Mouse (Mus musculus): ENCODE results near the gene Tmc3.

Tmc3 gene

DNA sequence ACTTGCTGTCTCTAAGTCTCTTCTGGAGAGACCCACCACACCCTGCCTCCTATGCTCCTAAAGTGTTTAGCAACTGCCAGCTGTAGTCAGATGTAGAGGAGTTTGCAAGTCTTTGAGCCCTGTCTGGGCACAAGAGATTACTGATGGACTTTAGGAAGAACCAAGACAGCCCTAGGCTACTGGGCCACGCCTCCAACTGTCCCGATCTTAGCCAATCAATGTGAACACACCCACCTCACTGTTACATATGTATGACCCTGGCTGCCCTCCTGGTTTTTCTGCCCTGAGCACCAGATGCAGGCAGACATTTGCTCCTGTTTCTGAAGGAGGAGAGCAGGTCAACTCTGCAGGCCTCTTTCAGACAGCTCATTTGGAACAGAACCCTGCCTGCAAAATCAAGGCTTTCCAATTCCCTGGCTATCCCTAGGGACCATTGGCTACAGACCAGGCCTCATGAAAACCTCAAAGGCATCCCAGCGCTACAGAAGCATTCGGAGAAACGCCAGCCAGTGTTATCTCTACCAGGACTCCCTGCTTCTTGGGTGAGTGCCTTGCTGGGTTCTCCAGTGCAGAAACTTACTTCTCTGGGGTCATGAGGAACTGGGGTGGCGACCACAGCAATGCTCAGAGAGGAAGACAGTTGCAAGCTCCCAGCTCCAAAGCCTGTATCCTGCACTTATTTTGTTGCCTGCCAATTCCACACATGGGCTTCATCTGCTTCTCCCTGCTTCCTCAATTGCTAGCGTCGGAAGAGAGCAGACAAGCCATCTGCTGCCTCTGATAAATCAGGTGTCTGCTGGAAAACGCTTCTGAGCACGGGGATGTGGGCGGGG lies at the start of gene Tmc3:
Gene Tmc3 (plus strand): TSS at position 289 of the 833 bp plus-strand sequence.
- DNase-seq (ENCODE audit: low spot score): peak; percentile 38

DNA sequence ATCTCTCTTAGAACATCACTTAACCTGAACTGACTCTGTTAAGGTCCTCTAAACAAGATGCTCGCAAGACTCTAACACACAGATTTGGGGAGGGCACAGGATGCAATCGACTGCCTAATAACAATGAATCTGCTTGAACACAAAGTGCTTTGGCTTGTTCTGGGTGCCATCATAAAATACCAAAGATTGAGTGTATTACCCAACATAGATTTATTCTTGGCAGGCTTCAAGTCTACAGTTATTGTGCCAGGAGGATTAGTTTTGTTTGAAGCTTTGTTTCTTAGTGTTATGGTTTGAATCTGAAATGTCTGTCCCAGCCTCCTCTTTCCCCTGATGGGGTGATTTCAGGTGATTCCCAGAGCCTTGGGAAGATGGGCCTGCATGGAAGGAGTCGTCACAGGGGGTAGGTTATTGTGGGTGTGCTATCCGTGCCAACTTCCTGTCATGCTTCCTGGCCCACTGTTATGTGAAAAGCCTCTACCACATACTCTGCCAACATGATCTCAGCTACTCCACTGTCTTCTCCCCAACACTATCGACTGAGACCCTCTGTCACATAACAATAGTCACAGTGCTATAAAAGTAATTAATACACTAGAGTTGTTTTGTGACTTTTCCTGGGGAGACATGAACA lies 43.1 kb upstream of the Tmc3 start:
- no peak for DNase-seq (ENCODE audit: low spot score)

DNA sequence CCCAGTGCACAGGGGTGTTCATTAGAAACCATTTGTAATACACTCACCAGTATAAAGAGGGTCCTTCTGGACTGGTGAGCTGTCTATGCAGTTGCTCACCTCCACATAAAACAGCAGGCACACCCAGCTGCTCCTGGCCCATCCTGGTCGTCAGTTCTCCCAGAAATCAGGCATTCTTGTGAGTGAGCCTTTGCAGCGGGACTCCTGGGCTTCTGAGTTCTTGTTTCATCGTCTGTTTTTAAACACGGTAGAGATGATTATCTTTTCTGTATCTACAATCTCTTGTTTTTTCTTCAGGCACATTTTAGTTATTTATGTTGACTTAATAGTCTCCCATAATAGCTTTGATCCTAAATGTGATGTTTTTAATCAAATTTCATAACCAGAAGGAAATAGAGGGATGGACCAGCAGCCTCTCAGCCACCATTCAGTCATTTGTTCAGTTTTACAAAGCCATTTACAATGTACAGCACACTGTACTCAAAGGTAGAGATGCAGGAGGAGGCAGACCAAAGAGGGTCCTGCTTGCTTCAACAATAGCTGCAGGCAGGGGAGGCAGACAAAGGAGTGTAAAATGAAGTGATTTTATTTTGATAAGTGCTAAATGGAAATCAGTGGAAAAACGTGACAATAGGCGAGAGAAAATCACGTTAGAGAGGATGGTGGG lies 35.9 kb upstream of the Tmc3 start:
- no peak for DNase-seq (ENCODE audit: low spot score)

DNA sequence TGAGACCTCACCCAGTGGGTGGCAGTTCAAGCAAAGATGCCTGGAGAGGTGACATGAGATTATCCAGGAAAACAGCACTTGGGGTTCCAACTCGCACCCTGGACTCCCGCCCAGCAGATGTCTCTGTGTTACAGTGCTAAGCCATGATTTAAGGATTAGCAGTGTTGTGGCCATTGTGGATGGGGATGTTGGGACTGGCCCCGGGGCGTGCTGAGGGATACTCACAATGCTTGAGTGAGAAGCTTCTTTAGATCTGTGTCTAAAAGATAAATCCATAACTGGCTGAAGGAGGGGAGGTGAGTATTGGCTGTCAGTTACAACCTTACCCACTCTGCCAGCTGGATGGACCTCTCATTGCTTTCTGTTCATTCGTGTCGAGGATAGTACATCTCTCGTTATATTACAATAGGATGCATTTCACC lies 35.4 kb upstream of the Tmc3 start:
- no peak for DNase-seq (ENCODE audit: low spot score)

DNA sequence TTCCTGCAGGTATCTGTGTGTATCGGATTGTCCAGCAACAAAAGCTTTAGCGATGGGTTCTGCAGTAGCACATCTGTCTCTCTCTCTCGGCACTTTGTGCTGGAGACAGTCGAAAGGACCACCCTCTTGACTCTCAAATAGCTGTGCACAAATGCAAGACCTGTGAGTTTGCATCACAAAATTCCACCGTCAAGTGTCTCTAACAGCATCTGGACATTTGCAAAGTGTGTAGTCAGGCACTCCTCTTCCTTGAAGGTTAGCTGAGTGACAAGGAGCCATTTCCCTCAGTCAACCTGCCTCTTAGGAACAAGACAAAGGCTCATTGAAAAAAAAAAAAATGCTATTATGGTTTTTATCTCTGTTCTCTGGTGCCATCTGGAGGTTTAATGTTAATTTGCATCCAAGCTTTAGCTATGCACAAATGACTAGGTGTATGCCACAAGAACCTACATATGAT lies 34.7 kb upstream of the Tmc3 start:
- DNase-seq (ENCODE audit: low spot score): peak; percentile 79

DNA sequence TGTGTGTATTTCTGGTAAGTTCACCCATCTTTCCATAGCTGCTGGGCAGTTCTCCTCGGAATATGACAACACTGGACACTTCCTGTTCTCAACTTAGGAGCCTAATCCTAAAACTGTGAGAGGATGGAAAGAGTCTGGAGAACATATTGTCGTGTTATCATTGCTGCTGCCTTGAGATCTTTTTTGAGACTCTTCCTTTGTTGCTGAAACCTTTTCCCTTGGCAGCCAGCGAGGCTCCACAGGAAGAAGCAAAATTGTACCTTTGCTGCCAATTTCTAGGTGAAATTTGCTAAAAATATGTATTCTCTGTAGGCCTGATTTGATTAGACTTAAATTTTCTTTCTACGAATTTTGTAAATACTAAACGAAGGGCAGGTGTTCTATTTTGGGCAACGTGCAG lies 30.2 kb upstream of the Tmc3 start:
- no peak for DNase-seq (ENCODE audit: low spot score)

DNA sequence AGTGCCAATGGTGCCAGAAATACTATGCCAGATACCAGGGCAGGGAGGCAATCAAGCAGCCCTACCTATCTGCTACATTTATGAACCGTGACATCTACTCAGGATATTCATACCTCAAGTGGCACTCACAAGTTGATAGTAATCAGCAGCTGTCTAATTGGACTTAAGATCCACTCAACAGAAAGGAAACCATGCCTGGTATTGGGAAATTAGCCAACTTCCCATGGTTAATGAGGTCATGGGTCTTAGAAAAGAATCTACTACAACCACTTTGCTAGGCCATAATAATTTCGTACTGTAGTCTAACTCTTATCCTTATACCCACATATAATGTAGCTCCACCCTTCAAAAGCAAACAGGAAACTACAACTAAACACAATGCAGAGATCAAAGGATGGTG lies 28.2 kb upstream of the Tmc3 start:
- no peak for DNase-seq (ENCODE audit: low spot score)

DNA sequence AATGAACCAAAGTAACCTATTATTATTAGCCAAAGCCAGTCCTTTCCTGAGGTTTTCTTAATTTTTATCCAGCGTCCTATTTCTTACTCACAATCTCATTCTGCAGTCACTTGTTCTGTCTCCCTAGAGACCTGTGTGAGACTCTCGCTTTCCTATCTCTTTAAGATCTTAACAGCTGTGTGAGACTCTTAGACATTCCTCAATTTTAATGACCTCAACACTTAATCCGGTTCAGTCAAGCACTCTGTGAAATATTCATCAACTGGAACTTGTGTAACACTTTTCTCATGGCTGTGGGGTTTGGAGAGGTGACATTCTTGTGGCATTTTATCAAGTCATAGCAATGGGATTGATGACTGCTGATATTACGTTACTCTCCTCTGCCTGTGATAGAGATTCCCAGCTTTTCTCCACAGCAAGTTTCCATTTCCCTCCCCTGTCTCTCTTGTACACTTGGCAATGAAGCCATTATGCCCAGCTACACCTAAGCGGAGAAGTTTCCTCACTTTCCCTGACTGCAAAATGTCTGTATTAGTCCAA lies 25.9 kb upstream of the Tmc3 start:
- no peak for DNase-seq (ENCODE audit: low spot score)

DNA sequence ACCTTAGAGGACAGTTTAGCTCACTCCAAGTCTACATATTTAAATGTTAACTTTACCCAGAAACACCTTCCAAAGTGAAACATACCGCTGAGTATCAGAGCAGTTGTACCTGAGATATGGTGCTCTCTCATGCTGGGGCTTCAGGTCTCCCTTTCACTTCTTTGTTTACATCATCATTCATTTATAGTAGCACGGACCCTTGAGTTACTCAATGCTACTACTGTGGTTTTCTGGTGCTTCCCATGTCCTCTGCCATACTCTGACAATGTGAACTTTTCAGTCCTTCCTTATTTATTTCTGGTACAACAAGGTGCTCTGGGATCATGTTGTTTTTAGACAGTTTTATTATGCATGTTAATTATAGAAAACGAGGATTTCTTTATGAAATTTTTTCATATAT lies 25.2 kb upstream of the Tmc3 start:
- DNase-seq (ENCODE audit: low spot score): no peak

DNA sequence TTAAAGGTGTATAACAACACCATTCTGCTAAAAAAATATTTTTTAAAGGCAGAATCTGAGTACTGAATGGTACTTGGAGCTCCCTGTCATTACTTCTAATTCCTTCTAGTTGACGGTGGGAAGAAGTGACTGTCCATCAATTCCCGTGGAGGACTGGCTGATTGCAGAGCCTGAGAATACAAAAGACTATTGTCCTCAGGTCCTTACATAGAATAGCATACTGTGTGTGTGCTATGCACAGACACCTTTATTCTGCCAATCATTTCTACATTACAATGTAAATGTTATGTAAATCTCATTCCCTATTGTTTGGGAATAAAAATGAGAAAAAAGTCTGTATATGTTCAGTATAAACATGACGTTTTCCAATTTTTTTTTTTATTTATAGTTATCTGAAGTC lies 22.9 kb upstream of the Tmc3 start:
- no peak for DNase-seq (ENCODE audit: low spot score)

DNA sequence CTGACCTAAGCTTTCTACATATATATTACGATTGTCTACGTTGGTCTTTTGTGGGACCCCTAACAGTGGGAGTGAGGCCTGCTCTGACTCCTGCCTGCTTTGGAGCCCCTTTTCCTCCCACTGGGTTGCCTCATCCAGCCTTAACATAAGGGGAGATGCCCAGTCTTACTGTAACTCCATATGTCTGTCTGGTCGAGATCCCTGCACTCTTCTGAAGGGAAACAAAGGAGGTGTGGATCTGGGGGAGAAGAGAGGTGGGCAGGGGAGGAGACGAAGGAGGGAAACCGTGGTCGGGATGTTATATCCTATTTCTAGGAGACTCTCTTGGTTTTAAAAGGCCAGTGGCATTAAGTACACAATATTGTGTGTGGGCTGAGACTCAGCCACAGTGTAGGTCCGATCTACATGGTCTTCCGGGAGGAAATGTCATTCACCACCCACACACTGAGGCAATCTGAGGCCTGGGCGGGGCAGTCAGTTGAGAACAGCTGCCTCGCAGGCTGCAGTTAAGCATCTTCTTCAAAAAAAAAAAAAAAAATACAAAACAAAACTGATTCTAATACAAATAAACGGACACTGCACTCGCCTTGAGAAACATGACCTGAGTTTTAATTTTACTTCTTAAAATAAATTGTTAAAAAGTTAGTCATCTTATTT lies 20.0 kb upstream of the Tmc3 start:
- no peak for DNase-seq (ENCODE audit: low spot score)

DNA sequence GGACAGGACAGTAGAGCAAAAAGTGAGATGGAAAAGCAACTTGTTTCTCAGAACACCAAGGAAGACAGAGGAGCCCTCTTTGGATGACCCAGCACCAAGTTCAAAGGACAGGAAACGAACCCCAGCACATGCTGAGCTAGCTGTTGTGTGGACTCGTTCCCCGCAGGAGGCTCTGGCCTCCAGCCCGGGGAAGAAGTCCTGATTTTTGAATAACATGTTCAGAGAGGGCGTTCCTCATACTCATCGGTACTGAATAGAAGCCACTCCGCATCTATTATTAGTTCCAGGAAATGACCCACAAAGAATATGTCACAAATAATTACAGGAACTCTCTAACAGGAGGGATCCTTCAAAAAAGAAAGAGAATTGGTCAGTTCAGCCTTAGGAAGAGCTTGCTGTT lies 18.8 kb upstream of the Tmc3 start:
- DNase-seq (ENCODE audit: low spot score): no peak

DNA sequence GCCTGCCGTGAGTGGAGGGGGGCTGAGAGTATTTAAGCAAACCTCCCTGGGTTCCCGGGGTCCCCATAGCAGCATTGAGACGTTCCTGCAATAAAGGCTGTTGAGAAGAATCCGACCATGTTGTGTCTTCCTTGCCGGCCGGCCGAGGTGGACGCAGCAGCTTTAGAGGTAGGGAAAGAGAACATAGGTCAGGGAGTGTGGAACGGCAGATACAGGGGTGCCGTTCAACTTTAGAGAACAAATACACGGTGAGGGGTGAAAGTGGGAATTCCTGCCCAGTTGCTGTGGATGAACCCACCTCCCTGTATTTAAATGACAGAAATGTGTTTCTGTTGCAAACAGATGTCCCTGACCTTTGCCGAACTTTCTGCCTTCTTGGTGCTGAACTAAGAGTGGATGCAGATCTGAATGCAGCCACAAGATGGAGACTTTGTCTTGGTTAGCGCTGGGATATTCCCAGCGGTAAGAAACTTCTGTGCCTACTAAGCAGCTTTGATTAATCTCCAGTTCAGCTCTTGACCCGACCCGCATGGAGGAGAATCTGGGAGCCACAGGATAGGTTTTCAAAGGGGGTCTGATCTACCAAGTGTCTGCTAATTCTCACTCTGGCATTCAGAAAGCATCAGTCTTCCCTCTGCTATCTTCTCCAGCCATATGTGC lies 16.8 kb upstream of the Tmc3 start:
- no peak for DNase-seq (ENCODE audit: low spot score)

DNA sequence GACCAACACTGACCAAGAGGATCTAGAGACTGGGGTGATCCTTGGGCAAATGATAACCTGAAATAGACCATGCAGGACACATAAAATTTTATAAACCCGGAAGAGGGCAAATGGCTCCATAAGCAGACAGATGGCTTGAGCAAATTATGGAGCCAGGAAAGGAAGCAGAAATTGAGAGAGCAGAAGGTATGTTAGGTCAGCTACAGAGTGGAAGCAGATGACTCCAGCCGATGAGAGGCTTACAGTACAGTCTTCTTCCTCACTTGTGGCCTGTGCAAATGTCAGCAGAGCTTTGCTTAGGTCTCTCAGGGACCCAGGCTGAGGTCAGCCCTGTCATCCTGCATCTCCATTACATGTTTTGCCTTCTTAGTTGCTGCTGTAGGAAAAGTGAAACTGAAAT lies 15.9 kb upstream of the Tmc3 start:
- DNase-seq (ENCODE audit: low spot score): no peak

DNA sequence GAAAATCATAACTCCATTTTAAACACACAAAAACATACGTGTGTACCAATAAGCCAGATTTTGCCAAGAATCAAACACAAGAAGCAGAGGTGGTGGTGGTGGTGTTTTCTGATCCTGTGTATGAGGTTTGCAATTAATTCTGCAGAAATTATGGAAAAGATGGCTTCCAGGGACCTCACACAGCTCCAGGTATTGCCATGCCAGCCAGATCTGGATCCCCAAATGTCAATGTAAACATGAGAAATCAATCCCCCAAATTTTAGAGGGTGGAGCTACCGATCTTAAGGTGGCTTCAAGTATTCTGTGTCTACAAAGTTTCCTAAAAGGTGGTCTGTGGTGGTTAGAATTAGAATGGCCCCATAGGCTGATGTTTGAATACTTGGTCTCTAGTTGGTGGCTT lies 15.3 kb upstream of the Tmc3 start:
- DNase-seq (ENCODE audit: low spot score): no peak

DNA sequence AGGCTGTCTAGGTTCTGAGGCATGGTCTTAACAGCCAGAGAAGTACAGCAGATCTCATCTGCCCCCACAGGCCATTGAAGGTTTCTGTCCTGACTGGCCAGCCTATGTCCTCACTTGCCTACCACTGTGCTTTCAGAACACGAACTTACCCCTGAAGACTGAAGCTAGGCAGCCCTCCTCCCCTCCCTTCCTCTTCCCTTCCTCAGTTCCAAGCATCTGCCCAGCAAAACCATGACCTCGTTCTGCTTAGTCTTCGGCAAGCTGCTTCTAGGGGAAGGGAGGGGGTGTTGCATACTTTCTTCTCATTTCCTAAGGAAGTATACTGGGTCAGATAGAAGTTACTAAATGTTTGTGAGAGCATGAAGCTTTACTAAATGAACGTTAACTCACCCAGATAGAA lies 13.7 kb upstream of the Tmc3 start:
- no peak for DNase-seq (ENCODE audit: low spot score)

DNA sequence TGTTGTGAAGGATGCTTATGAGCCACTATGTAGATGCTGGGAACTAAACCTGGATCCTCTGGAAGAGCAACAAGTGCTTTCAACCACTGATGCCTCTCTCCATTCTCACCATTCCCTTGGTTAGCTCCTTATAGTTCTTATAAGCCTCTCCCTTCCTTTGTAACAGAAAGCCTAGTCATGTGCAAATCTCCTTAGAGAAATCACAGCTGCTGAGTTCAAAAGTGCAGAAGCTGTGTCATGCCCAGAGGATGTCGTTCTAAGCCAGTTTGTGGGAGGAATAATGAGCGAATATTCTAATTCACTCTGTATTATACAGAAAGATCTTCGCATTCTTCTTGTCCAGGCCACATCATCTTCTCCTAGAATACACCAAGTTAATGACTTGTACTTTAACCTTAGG lies 12.8 kb upstream of the Tmc3 start:
- no peak for DNase-seq (ENCODE audit: low spot score)

DNA sequence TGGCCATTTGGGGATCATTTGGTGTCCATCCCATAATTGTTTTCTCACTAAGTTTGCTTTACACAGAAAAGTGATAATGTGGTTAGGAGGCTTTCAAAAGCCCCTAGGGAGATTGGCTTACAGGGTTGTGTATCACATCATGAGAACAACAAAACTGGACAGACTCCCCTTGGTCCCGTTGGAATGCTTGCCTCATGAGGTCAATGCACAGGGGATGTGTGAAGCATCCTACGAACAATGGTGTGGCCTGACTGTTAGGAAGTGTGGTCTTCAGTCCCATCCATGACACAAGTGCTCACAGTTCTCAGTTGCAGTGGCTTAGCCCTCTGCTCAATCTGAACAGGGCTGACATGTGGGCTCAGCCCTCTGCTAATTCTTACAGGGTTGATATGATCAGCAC lies 12.3 kb upstream of the Tmc3 start:
- no peak for DNase-seq (ENCODE audit: low spot score)

DNA sequence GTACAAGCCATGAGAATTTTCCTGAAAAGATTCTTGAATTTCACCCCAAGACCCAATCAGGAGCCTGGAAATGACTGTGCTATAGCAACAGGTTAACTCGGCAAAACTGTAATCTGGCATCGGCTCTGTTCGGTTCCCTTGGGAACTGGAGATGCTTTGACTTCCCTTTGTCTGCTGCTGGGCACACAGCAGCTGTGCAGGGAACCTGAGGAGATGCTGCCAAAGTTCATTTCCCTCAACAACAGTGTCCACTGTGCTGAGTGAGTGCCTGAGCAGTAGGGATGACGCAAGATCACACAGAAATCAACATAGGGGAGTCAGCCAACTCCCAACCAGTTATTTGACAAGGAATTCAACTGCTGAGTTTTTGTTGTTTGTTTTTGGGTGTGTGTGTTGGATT lies 3.8 kb upstream of the Tmc3 start:
- no peak for DNase-seq (ENCODE audit: low spot score)

DNA sequence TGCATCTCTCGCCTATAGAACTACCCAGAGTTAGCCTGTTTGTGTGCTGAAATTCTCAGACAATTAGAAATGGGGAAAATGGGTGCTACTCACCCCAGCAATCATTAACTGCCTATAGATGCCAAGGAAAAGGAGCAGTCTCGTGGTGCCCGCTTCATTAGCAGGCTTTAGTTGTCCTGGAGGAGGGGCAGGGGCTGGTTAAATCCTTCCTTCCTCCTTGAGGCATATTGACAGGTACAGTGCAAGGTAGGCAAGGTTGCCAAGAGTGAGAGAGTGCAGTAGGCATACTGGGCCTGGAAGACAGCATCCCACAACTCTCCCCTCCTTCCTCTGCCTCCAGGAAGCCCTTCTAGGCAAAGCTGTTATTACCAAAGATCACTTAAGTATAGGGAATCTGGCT lies 9.3 kb downstream of the Tmc3 start:
- no peak for DNase-seq (ENCODE audit: low spot score)

DNA sequence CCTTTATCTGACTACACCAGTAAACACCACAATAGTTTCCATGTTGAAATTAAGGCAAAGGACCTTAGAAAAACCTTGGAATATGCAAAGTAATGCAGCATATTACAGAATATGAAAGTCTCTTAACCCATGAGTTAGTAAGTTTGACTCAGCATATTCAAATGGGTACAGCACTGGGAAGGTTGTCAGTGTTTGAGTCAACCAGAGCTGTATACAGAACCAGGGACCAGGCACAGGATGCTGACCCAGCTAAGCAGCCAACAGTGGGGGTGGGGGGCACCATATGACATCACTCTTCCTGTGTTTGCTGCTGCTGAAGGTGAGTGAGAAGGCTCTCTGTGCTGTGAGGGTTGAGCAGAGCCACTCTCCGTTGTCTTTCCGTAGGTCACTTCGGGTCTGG lies 12.3 kb downstream of the Tmc3 start:
- no peak for DNase-seq (ENCODE audit: low spot score)
